Mouse (Mus musculus): ENCODE measurements around the gene Rarres1. TPM values are rescaled to one million over a fixed set of nuclear protein-coding genes. Genes with fewer than 3 reads are reported as not detected.

Gene Rarres1
- total and polyA plus RNA-seq, 3 experiments: not detected

DNA sequence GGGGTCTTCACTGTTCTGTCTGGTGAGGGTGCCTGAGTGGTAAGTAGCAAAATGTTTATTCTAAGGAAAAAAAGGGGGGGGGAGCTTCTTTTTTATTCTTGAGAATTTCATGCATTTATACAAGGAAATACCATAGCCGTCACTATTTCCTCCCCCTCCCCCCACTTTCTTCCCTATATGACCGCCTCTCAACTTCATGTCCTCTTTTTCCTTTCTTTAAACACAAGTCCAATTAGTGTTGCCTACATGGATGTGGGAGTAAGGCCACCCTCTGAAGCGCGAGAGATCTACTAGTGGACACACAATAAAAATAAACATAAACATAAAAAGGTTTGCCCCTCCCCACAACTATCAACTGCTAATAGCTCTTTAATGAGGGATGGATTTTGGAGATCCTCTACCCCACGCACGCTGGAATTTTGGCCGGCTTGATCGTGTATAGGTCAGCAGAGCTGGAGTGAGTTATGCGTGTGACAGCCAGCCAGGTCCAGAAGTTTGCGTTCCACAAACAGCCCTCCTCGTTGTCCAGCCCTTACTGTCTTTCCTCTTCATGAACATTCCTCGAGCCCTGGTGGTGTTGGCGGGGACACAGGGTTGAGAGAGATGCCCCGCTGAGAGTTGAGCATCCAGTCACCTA is 42.5 kb upstream of the Rarres1 start:
- Histone ChIP-seq H3K4me1 (ENCODE audit: control insufficient read depth in 1 of 2, insufficient read depth in 2 of 2, low read length in 2 of 2) (no peaks in the 10 kb centered on the region), H3K79me2 (ENCODE audit: control insufficient read depth, insufficient read depth, low read length, poor library complexity) (no peaks in the 10 kb centered on the region), H3K9ac (ENCODE audit: control insufficient read depth, low read depth, low read length, poor library complexity, severe bottlenecking) (no peak overlapping the region), H3K9me3 (replicated peaks; ENCODE audit: insufficient read depth, low read length) (no peaks in the 10 kb centered on the region), H3K36me3 (ENCODE audit: control insufficient read depth in 1 of 2, insufficient read depth in 2 of 2, low read length in 2 of 2) (no peaks in the 10 kb centered on the region), H3K27me3 (ENCODE audit: control insufficient read depth in 1 of 2, insufficient read depth in 2 of 2, low read length in 2 of 2) (peaks cover 0 to 2% of the 10 kb centered on the region in 2 experiments; a peak in 2 of 4 replicates), H3K27ac (ENCODE audit: control insufficient read depth, low read depth, low read length) (no peak overlapping the region), H3K4me3 (ENCODE audit: control insufficient read depth in 1 of 2, insufficient read depth in 1 of 2, low read depth in 2 of 2, low read length in 2 of 2) (no peak overlapping the region)
- DNase-seq (ENCODE audit: low read depth, low spot score): no peak
- TF ChIP-seq HCFC1 (IDR thresholded peaks at IDR 0.05; ENCODE audit: low read depth, low read length): no peak
- TF ChIP-seq RAD21 (IDR thresholded peaks at IDR 0.05; ENCODE audit: low read depth, low read length): no peak
- TF ChIP-seq MYC (IDR thresholded peaks at IDR 0.05; ENCODE audit: low read depth, low read length): no peak
- no peak for TF ChIP-seq MXI1 (IDR thresholded peaks at IDR 0.05; ENCODE audit: low read depth, low read length)
- no peak for TF ChIP-seq MAX (IDR thresholded peaks at IDR 0.05; ENCODE audit: low read length)
- no peak for TF ChIP-seq USF2 (IDR thresholded peaks at IDR 0.05; ENCODE audit: borderline replicate concordance in 1 of 2, insufficient read depth in 1 of 2, low read depth in 1 of 2, low read length in 2 of 2)
- no peak for TF ChIP-seq ZC3H11A (IDR thresholded peaks at IDR 0.05; ENCODE audit: low read depth, low read length)
- TF ChIP-seq NRF1 (IDR thresholded peaks at IDR 0.05; ENCODE audit: insufficient read depth, low read depth, low read length, poor library complexity, severe bottlenecking): no peak
- TF ChIP-seq MYB (IDR thresholded peaks at IDR 0.05; ENCODE audit: low read depth, low read length): no peak
- TF ChIP-seq ZNF384 (IDR thresholded peaks at IDR 0.05; ENCODE audit: low read depth, low read length): no peak

DNA sequence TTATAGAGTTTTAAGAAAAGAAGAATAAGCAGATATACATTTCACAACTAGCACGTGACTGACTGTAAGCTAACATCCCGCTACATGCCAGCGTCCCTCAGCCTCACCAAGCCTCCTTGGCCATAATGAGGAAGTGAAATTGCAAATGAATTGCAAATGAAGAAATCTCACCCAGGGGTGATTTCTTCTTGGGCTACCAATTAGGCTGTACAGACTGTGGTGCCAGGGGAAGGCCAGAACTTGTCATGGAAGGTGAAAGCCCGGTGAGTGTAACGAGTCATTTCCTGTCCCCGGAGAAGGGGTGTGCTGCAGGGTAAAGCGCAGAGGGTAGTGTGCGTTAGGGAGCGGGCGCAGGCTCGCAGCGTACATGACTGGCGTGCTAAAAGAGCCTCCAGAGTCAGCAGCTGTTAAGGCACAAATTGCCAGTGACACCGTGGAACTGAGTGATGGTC is 41.9 kb upstream of the Rarres1 start:
- no peaks in the 10 kb centered on the region; a peak in 1 of 4 replicates for H3K27me3 ChIP-seq (ENCODE audit: control insufficient read depth in 1 of 2, insufficient read depth in 2 of 2, low read length in 2 of 2)
- no peak for DNase-seq (ENCODE audit: low read depth, low spot score)
- no peaks in the 10 kb centered on the region for H3K79me2 ChIP-seq (ENCODE audit: control insufficient read depth, insufficient read depth, low read length, poor library complexity)
- no peaks in the 10 kb centered on the region for H3K4me1 ChIP-seq (ENCODE audit: control insufficient read depth in 1 of 2, insufficient read depth in 2 of 2, low read length in 2 of 2)
- H3K9me3 ChIP-seq (replicated peaks; ENCODE audit: insufficient read depth, low read length): no peaks in the 10 kb centered on the region
- no peak overlapping the region for H3K4me3 ChIP-seq (ENCODE audit: control insufficient read depth in 1 of 2, insufficient read depth in 1 of 2, low read depth in 2 of 2, low read length in 2 of 2)
- no peak overlapping the region for H3K9ac ChIP-seq (ENCODE audit: control insufficient read depth, low read depth, low read length, poor library complexity, severe bottlenecking)
- no peak overlapping the region for H3K27ac ChIP-seq (ENCODE audit: control insufficient read depth, low read depth, low read length)
- TF ChIP-seq BHLHE40 (IDR thresholded peaks at IDR 0.05; ENCODE audit: borderline replicate concordance, low read depth, low read length) (no peak), NELFE (IDR thresholded peaks at IDR 0.05; ENCODE audit: low read depth, low read length) (no peak)
- H3K36me3 ChIP-seq (ENCODE audit: control insufficient read depth in 1 of 2, insufficient read depth in 2 of 2, low read length in 2 of 2): no peaks in the 10 kb centered on the region

DNA sequence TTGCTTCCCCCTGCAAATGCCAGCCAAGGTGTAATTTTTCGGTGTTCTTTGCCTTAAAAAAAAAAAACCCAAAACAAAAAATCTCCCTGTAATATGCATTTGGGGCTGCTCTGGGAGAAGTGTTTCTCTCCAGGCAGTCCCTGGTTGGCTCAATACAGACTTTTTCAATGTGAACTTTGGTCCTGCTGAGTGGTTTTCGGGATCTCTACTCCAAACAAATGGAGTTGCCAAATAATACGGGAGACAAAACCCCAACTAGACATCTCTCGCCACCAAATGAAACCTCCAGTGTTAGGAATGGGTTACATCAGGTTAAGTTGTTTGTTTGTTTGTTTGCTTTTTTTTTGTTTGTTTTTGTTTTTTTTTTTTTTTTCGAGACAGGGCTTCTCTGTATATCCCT is 39.9 kb upstream of the Rarres1 start:
- H3K4me3 ChIP-seq (ENCODE audit: control insufficient read depth in 1 of 2, insufficient read depth in 1 of 2, low read depth in 2 of 2, low read length in 2 of 2): no peak overlapping the region

More for the DNA sequence above, 39.9 kb upstream of the Rarres1 start:
- Histone ChIP-seq H3K9me3 (replicated peaks; ENCODE audit: insufficient read depth, low read length) (no peaks in the 10 kb centered on the region), H3K27ac (ENCODE audit: control insufficient read depth, low read depth, low read length) (no peak overlapping the region), H3K36me3 (ENCODE audit: control insufficient read depth in 1 of 2, insufficient read depth in 2 of 2, low read length in 2 of 2) (no peaks in the 10 kb centered on the region), H3K4me1 (ENCODE audit: control insufficient read depth in 1 of 2, insufficient read depth in 2 of 2, low read length in 2 of 2) (no peaks in the 10 kb centered on the region), H3K27me3 (ENCODE audit: control insufficient read depth in 1 of 2, insufficient read depth in 2 of 2, low read length in 2 of 2) (no peaks in the 10 kb centered on the region; a peak in 1 of 4 replicates), H3K79me2 (ENCODE audit: control insufficient read depth, insufficient read depth, low read length, poor library complexity) (no peaks in the 10 kb centered on the region), H3K9ac (ENCODE audit: control insufficient read depth, low read depth, low read length, poor library complexity, severe bottlenecking) (no peak overlapping the region)
- TF ChIP-seq MAX (IDR thresholded peaks at IDR 0.05; ENCODE audit: low read length) (no peak), JUND (IDR thresholded peaks at IDR 0.05; ENCODE audit: low read depth, low read length) (no peak), UBTF (IDR thresholded peaks at IDR 0.05; ENCODE audit: borderline replicate concordance, insufficient read depth, low read depth, low read length) (no peak), SMC3 (IDR thresholded peaks at IDR 0.05; ENCODE audit: low read depth, low read length) (no peak), USF2 (IDR thresholded peaks at IDR 0.05; ENCODE audit: borderline replicate concordance in 1 of 2, insufficient read depth in 1 of 2, low read depth in 1 of 2, low read length in 2 of 2) (no peak), TBP (IDR thresholded peaks at IDR 0.05; ENCODE audit: low read depth, low read length) (no peak), HCFC1 (IDR thresholded peaks at IDR 0.05; ENCODE audit: low read depth, low read length) (no peak), MAFK (IDR thresholded peaks at IDR 0.05; ENCODE audit: borderline replicate concordance, low read depth, low read length) (no peak), E2F4 (IDR thresholded peaks at IDR 0.05; ENCODE audit: borderline replicate concordance, low read depth, low read length) (no peak), ETS1 (IDR thresholded peaks at IDR 0.05; ENCODE audit: low read depth, low read length) (no peak), TAL1 (IDR thresholded peaks at IDR 0.05; ENCODE audit: low read length) (no peak), ZNF384 (IDR thresholded peaks at IDR 0.05; ENCODE audit: low read depth, low read length) (no peak), MAZ (IDR thresholded peaks at IDR 0.05; ENCODE audit: low read depth, low read length) (no peak), CTCF (IDR thresholded peaks at IDR 0.05 in 2 of 3, conservative IDR thresholded peaks at IDR 0.05 in 1 of 3; ENCODE audit: control insufficient read depth in 1 of 3, insufficient read depth in 1 of 3, low read depth in 2 of 3, low read length in 3 of 3, poor library complexity in 1 of 3, severe bottlenecking in 1 of 3) (no peak), RAD21 (IDR thresholded peaks at IDR 0.05; ENCODE audit: low read depth, low read length) (no peak), NRF1 (IDR thresholded peaks at IDR 0.05; ENCODE audit: insufficient read depth, low read depth, low read length, poor library complexity, severe bottlenecking) (no peak)
- no peak for DNase-seq (ENCODE audit: low read depth, low spot score)
